Mouse (Mus musculus): ENCODE results near the gene Ppp1r1b.

DNA sequence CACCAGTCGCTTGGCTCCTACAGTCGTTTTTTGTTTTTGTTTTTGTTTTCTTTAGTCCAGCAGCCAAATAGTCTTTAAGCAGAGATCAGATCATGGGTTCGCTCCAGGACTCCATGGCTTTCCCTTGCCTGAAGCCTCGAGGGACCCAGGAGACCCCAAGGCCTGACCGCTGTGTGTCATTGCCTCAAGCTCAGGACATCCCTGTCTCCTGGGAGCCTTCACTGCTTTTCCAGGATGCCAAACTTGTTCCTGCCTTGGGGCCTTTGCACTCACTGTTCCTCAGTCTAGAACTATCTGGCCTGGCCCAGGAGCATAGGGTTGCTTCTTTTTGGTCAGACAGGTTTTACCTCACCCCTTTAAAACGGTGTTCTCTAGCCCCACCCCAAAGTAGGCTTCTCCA is 58.4 kb downstream of the Ppp1r1b start:
- no peak for TF ChIP-seq CTCF (IDR thresholded peaks at IDR 0.05; ENCODE audit: borderline replicate concordance, insufficient read depth, low read depth, low read length)
- no peak for TF ChIP-seq POLR2A (IDR thresholded peaks at IDR 0.05; ENCODE audit: borderline replicate concordance, insufficient read depth, low read length)
